Mouse (Mus musculus) kidney, adult 2 months (tissue): ENCODE data around the gene Tmem179. TPM values are rescaled to one million over a fixed set of nuclear protein-coding genes. Genes with fewer than 3 reads are reported as not detected.

ENCODE experiments used
- DNase-seq: peaks from one replicate; pipeline ENCODE4 v3.0.0; 2021
- H3K27ac ChIP-seq: fragments of 200-500 bp; 2 replicates; pipeline ENCODE4 v1.5.1; 2012; ENCODE audit warnings: low read depth, low read length, control low read depth, inconsistent platforms; ENCODE audit not compliant: insufficient read depth
- H3K27me3 ChIP-seq: fragments of 200-500 bp; replicated peaks from 2 replicates; pipeline ENCODE4 v1.6.1; 2012; ENCODE audit warnings: mild to moderate bottlenecking, moderate library complexity, low read length, inconsistent platforms; ENCODE audit not compliant: control insufficient read depth, insufficient read depth
- H3K36me3 ChIP-seq: fragments of 200-500 bp; 2 replicates; pipeline ENCODE4 v1.6.1; 2012; ENCODE audit warnings: mild to moderate bottlenecking, moderate library complexity, low read length, inconsistent platforms; ENCODE audit not compliant: control insufficient read depth, insufficient read depth
- H3K4me1 ChIP-seq: fragments of 200-500 bp; 2 replicates; pipeline ENCODE4 v1.6.1; 2011; ENCODE audit warnings: low read length; ENCODE audit not compliant: control insufficient read depth, insufficient read depth
- H3K4me3 ChIP-seq: fragments of 200-500 bp; 2 replicates; pipeline ENCODE4 v1.5.1; 2011; ENCODE audit warnings: mild to moderate bottlenecking, low read depth, low read length, control low read depth; ENCODE audit not compliant: insufficient read depth
- CTCF ChIP-seq: fragments of 200-500 bp; conservative IDR thresholded peaks from 2 replicates; pipeline ENCODE4 v1.5.1; 2011; ENCODE audit warnings: low read depth, mild to moderate bottlenecking, control low read depth, low read length, moderate library complexity, mixed read lengths; ENCODE audit not compliant: insufficient read depth, insufficient read length
- POLR2A ChIP-seq: fragments of 200-500 bp; IDR thresholded peaks from one replicate; pipeline ENCODE4 v1.6.1; 2011; ENCODE audit warnings: low read depth, low read length, control low read depth
- WGBS: fragments of 180-500 bp; shearing (Covaris S2); methylation state at CpG from one replicate; pipeline ENCODE4 v1.1.7; 2018; 5-methylcytosine and 5-hydroxymethylcytosine counted together
- polyA plus RNA-seq: library from polyadenylated mRNA; depleted of rRNA; stranded (reverse); fragments of >200 nt; gene quantifications from 2 replicates; pipeline ENCODE4 v1.2.3, GENCODE M21; 2012

Tmem179 gene
- polyA plus RNA-seq, 1 experiment: 1.0 TPM

GRCm38 (mm10) chr12:112467387-112467786 lies 49.2 kb downstream of the Tmem179 start:
- TF ChIP-seq POLR2A (no peak), CTCF (no peak)
- DNase-seq: no peak
- Histone ChIP-seq H3K36me3 (no peaks in the 10 kb centered on the region), H3K27ac (no peak overlapping the region), H3K4me1 (no peaks in the 10 kb centered on the region), H3K4me3 (no peak overlapping the region), H3K27me3 (no peaks in the 10 kb centered on the region)
- 50% methylated on average over 10 of the region's 10 CpGs for WGBS

GRCm38 (mm10) chr12:112465928-112466327 lies 50.6 kb downstream of the Tmem179 start:
- TF ChIP-seq POLR2A (no peak), CTCF (no peak)
- Histone ChIP-seq H3K4me1 (no peaks in the 10 kb centered on the region), H3K27me3 (no peaks in the 10 kb centered on the region), H3K36me3 (no peaks in the 10 kb centered on the region), H3K27ac (no peak overlapping the region), H3K4me3 (no peak overlapping the region)
- 96% methylated on average over 17 of the region's 17 CpGs for whole genome bisulfite sequencing
- no peak for DNase-seq

GRCm38 (mm10) chr12:112464516-112464915 lies 52.0 kb downstream of the Tmem179 start:
- no peaks in the 10 kb centered on the region for H3K27me3 ChIP-seq
- H3K4me3 ChIP-seq: no peak overlapping the region
- DNase-seq: peak; percentile 29
- H3K36me3 ChIP-seq: no peaks in the 10 kb centered on the region
- H3K27ac ChIP-seq: no peak overlapping the region
- no peaks in the 10 kb centered on the region for H3K4me1 ChIP-seq
- WGBS: 63% methylated on average over 3 of the region's 3 CpGs
- no peak for TF ChIP-seq CTCF
- TF ChIP-seq POLR2A: no peak

GRCm38 (mm10) chr12:112463750-112464444 lies 52.6 kb downstream of the Tmem179 start:
- no peak for TF ChIP-seq POLR2A
- no peak for TF ChIP-seq CTCF
- H3K27ac ChIP-seq: no peak overlapping the region
- no peaks in the 10 kb centered on the region for H3K4me1 ChIP-seq
- WGBS: 79% methylated on average over 3 of the region's 3 CpGs
- no peak overlapping the region for H3K4me3 ChIP-seq
- H3K36me3 ChIP-seq: no peaks in the 10 kb centered on the region
- H3K27me3 ChIP-seq: no peaks in the 10 kb centered on the region
- no peak for DNase-seq

- no peaks in the 10 kb centered on the region for H3K36me3 ChIP-seq
- no peaks in the 10 kb centered on the region for H3K27me3 ChIP-seq
- DNase-seq: no peak
- 82% methylated on average over 4 of the region's 4 CpGs for WGBS
- H3K4me3 ChIP-seq: no peak overlapping the region
- H3K4me1 ChIP-seq: no peaks in the 10 kb centered on the region
- H3K27ac ChIP-seq: no peak overlapping the region
- 0 out of 2 replicates have a peak, but pooled peaks have one; percentile 11 for TF ChIP-seq CTCF
- no peak for TF ChIP-seq POLR2A
These were observed 53.3 kb downstream of the Tmem179 start for GRCm38 (mm10) chr12:112463209-112463608.

- no peaks in the 10 kb centered on the region for H3K27me3 ChIP-seq
- TF ChIP-seq CTCF: no peak
- H3K4me1 ChIP-seq: no peaks in the 10 kb centered on the region
- no peak for DNase-seq
- no peak overlapping the region for H3K4me3 ChIP-seq
- no peaks in the 10 kb centered on the region for H3K36me3 ChIP-seq
- H3K27ac ChIP-seq: no peak overlapping the region
- WGBS: 48% methylated on average over 12 of the region's 12 CpGs
These were observed 54.1 kb downstream of the Tmem179 start for GRCm38 (mm10) chr12:112462423-112462822.

GRCm38 (mm10) chr12:112457839-112458238 lies 58.7 kb downstream of the Tmem179 start:
- H3K27ac ChIP-seq: no peak overlapping the region
- H3K36me3 ChIP-seq: no peaks in the 10 kb centered on the region
- WGBS: 29% methylated on average over 4 of the region's 4 CpGs
- DNase-seq: peak; percentile 40
- H3K27me3 ChIP-seq: no peaks in the 10 kb centered on the region
- TF ChIP-seq POLR2A: no peak
- TF ChIP-seq CTCF: no peak
- H3K4me1 ChIP-seq: no peaks in the 10 kb centered on the region
- H3K4me3 ChIP-seq: no peak overlapping the region
